Mouse (Mus musculus) urinary bladder, adult 18-20 months (tissue): Measurements from ENCODE around the gene 3110082I17Rik.

Experiments
- DNase-seq, 2 experiments: peaks; one replicate each; pipeline ENCODE4 v3.0.0; 2022; ENCODE audit warnings: low spot score in 2 of 2, mixed read lengths in 2 of 2

The 3110082I17Rik gene

DNA sequence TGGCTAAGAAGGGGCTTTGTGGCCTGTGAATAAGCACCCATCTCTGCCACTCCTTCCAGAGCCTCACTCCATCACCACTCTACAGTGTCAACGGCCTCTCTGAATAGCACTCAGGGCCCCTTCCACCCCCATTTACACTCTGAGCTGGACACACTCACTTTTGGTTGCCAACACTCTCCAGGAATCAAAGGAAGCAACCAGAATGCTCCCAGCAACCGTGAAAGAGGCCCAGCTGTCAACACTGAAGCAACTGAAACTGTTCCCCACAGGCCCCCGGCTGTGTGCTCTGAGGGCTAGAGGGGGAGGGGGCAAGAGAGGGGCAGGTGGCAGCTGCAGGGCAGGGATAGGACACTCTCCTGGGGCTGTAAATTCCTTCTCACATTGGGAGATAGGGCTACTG is 41.7 kb downstream of the 3110082I17Rik start:
- no peak for DNase-seq

DNA sequence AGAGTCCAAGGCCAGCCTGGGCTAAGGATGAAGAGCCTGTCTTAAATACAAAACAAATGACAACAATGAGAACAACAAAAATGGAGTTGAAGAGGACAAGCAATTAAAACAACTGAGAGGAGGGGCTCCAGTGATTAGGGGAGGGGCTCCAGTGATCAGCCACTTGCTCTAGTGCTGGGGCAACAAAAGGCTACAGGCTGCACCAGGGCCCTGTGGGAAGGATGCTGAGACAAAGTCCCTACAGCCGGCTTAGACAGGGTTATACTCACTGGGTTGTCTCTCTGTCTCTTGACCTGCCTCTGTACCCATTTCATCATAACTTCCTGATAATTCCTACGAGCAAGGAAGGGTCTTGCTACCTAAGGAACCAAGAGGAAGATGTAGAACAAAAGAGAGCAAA is 42.2 kb downstream of the 3110082I17Rik start:
- DNase-seq, result no peak

DNA sequence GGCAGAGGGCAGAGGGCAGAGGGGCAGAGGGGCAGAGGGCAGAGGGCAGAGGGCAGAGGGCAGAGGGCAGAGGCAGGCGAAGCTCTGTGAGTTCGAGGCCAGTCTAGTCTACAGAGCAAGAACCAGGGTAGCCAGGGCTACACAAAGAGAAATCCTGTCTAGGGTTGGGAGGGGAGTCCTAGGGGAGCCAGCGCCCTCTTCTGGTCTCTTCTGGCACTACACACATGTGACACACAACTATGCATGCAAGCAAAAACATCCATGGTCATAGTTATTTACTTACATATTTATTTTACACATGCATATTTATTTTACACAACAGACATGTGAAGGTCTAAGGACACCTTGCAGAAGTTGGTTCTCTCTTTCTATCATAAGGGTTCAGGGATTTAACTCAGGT is 42.8 kb downstream of the 3110082I17Rik start:
- no peak for DNase-seq

DNA sequence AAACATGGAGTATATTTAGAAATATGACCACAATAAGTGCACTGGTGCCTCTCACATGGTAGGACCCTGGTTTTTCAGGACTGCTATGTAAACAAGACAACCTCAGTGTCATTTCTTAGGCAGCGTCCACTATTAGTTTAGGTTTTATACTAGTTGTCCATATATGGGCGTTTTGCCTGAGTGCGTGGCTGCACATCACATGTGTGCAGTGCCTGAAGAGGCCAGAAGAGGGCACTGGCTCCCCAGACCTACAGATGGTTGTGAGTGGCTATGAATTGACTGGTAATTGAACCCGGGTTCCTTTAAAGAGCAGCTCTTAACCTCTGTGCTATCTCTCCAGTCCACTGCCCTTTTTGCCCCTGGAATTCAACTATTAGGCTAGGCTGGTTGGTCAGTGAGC is 43.4 kb downstream of the 3110082I17Rik start:
- DNase-seq, result no peak

DNA sequence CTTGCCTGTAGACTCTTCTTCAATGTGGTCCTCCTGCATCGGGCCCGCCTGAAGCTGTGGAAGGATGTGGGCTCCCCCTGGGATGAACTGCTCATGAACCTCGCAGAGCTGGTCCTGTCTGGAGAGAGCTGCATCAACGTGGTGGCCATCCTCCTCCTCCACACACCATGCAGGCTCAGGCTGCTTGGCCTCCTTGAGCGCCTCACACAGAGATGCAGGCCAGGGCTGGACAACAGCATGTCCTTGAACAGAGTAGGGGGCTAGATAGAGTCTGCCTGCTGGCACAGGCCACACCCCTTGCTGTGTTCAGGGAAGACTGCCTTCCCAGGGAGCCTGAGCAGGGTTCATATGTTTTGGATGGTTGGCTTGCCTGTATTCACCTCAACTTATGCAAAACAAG is 45.3 kb downstream of the 3110082I17Rik start:
- DNase-seq, result no peak

DNA sequence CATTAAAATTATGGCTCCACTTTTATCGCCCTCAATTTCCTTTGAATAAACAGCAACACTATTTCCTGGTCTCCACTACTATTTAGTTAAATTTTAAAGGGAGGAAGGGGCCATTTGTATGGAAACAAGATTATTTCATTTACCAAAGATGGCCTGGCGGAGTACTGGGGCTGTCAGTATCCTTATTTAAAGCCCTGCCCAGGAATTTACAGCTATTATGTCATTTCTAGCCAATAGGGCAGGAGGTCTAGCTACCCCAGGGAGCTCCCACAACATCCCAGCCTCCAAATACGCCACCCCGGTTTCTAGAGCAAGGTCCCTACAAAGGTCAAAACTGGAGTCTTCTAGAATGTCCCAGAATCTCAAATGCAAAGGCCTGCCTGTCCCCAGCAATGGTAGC is 46.8 kb downstream of the 3110082I17Rik start:
- no peak for DNase-seq

DNA sequence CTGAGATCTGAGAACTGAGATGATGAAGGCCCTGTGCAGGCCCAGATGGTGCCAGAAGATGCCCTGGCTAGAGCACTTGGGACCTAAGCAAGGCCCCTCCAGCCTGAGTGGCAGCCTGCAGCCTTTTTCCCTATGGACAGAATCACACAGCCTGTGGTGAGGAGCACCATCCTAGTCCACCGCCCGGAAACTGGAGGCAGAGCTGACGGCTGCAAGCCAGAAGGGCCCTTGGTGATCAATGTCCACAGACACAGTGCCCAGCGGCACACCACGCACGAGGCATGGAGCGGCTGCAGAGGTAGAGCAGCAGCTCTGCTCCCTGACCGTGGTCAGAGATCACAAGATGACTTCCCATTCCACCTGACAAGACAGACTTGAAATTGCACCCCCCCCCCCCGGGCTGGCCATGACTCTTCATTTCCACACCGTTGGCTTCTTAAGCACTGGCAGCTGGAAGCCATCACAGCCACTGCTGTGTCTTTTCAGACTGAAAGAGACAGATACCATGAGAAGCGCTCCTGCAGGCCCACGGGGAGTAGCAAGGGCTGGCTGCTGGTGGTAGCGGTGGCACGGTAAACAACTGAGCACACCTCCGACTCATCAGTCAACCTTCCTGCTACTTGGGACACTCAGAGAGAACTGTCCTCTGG is 48.5 kb downstream of the 3110082I17Rik start:
- no peak for DNase-seq

DNA sequence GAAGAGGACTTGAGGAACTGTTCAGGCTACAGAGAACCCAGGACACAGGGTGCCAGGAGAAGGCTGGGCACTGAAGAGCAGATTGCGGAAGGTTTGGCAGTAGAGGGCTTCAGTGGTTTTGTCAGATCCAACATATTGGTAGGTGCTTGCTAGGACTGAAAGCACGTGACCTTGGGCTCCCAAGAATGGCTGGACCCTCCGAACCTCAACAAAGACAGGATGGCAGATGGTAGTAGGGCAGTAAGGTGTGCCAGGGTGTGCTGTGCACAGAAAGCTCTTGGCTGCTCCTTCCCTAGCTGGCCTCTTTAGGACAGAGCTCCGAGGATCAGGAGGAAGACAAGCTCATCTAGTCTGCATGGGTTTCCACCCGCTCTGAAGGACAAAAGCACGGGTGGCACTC is 49.2 kb downstream of the 3110082I17Rik start:
- DNase-seq, result no peak

DNA sequence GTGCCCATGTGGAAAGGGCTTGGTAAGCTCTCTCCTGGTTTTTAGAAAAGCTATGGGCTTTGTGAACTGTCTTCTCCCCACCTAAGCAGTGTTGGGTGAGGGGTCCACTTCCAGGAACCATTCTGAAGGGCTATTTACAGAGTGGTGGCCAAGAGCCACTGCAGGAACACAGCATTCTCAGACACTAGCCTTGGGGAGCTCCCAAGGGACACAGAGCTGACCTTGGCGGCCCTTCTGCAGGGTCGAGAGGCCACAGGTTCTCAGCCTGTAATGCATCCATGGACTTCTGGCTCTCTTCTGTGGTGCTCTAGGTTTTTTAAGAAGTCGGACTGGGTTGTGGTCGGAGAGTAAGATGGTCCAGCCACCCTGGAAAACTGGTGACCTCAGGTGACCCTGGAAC is 50.3 kb downstream of the 3110082I17Rik start:
- DNase-seq, result no peak

DNA sequence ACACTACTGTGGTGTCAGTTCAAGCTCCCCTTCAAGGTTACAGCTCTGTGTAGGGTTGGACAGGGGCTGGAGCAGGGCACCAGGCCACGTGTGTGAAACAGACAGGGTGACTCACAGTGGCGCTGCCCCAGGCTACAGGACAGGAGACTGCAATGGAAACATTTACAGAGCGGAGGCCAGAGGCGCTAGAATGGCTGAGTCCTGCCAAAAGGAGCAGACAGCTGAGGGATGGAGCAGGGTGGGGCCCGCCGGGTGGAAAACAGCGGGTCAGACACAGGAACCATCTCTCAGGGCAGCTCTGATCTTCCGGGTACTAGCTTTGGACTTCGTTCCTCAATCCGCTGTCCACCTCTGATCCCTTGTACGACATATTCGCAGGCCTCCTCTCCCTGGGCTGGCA is 50.9 kb downstream of the 3110082I17Rik start:
- peak; percentile 42 to 72 for DNase-seq

DNA sequence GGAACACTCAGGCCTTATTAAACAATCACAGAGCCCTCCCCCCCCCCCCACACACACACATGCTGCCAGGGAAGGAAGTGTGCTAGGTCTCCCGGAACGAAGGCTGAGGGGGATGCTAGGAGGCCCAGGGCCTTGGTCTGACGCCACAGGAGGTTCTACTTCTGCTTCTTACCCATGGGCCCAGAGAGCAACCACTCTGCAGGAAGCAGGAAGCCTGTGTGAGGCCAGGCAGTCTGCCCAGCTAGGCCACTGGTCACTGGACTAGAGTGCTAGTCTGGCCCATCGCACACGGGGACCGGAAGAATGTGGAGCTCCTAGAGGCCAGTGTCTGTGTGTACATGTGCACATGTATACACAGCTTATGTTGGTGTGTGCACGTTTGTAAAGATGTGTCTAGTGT is 51.8 kb downstream of the 3110082I17Rik start:
- DNase-seq, result no peak

DNA sequence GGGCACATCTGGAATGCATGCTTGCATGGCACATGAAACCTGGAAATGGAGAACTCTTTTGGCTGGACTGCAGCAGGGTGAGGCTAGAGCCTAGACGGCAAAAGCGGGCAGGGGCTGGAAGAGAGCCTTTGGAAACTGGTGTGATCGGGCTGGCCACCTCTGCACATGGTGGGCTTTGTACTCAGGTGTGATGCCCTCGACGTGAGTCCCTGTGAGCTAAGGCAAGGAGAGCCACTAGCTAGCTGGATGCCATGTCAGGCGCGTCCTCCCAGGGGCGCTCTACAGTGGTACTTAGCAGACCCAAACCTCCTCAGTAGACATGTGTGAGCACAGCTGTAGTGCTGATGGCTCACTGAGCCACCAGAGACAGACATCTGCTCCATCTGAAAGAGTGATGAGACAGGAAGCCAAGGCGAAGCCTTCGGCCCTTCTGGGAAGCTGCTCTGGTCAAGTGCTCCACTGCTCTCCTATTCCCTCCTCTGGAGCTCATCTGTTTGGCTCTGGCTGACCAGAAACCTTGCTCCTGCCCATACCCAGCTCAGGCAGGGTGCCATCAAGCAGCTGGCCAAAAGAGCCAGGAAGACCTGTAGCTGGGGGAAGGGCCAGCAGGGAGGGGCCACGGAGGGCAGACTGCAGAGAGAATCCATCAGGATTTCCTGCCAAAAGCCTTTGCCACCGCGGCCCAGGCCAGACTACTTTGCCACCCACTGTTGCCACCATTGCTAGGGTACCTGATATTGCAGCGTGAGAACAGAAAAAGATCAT is 53.0 kb downstream of the 3110082I17Rik start:
- DNase-seq, result no peak

DNA sequence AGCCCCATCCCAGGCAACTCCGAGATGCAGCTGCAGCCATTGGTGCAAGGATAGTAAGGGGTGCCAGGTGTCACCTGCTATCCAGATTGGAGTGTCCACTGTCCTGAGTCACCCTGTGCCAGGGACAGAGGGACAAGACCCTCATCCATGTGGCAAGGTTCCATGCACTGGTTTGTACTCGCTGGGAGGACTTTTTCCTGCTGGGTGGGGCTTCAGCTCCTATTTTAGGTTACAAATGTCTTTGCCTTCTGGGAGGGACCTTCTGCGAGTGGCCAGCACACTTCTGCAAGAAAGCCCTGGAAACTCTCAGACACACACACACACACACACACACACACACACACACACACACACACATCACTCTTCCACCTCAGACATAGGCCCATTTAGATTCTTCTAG is 54.4 kb downstream of the 3110082I17Rik start:
- no peak for DNase-seq

DNA sequence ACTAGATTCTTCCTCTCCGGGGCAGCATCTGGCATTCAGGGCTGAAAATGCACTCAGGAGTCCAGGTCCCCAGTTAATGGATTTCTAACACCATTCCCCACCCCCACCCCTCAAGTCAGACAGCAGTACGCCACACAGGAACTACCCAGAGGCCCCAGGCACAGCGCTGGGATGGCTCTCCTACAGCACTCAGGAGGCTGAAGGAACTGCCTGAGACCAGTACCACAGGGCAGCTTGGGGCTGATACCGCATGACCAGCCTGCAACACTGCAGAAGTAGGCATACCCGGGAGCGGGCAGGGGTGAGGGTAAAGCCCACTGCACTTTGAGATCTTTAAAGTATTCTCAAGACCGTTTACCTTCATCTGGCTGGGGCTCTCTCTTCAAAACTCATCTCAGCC is 54.8 kb downstream of the 3110082I17Rik start:
- no peak for DNase-seq

DNA sequence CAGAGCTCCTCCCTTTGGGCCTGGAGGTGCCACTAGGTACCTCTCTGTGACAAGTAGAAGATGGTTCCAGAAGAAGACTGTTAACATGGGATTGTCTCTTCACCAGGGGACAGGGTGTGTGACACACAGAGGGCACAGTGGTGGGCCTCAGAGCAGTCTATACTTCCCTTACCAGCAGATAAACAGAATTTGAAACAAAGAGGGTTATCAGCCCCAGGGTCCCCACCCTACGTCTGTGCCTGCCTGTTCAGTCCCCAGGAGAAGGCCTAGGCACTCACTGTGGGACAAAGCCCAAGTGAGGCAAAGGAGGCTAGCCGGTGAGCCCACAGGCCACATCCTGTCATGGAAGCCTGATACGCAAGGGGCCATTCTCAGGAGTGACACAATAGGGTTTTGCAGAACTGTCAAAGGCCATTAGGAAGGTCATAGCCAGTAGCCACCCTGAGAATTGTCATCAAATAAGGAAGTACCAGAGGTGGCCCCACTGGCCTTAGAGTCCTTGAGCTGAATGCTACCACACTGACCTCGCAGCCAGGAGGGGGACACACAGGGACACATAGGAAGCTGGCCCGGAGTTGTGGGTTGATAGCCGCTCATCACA is 55.4 kb downstream of the 3110082I17Rik start, which contains the start of gene C130050O18Rik:
TSS of gene C130050O18Rik (plus strand) at position 480 of the 601 bp plus-strand sequence.
- no peak for DNase-seq

DNA sequence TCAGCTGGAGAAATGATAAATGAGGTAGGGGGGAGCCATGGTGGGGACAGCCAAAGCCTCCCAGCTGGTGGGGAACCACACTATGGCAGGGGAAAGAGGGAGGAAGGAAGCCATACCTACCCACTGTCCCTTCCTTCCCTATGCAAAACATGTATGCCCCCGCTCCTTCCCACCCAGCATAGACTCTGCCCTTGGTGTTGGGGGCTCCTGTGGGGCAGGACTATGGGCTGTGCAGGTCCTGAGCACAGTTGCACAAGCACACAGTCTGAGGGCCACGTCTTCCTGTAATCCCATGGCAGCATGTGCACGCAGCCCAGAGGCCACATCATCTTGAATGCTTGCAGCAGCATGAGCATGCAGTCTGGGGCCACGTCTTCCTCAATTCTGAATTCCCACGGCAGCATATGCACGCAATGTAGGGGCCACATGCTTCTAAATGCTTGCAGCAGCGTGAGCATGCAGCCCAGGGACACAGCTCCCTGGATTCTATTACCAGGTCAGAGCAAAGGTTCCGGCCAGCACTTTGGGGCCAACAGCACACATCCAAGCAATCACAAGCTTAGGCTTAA is 56.6 kb downstream of the 3110082I17Rik start:
- DNase-seq, result no peak

DNA sequence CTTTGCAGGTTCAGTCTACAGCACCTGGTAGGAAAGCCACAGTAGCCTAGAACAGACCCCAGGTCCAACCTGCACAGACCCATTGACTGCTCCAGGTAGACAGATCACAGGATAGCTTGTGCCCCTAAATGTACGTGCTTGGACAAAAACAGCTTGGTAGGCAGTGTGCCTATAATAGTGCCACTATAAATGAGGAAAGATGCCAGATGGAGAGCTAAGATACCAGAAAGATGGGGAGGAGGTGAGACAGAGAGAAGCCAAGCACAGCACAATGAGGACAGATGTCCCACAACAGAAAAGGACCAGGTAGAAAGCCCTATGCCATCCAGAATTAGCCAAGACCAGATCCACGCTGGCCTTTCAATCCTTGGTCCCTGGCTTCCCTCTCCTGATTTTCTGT is 58.2 kb downstream of the 3110082I17Rik start:
- DNase-seq, result no peak

DNA sequence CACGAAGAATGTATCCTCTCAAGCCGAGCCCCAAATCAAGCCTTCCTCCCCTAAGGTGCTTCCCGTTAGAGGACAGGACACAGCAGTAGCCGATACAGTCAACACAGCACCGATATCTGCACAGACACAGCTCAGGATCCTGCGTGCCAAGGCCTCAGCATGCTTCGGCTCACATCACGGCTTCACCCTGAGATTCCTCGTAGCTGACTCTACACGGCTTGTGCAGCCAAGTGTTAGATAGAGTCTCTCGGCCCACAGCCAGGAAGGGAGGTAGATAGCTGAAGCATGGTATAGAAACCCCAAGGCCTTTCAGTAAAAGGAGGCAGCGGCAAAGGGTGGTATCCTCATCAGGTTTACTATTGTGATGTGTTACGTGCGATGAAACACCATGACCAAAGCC is 60.3 kb downstream of the 3110082I17Rik start:
- no peak for DNase-seq

DNA sequence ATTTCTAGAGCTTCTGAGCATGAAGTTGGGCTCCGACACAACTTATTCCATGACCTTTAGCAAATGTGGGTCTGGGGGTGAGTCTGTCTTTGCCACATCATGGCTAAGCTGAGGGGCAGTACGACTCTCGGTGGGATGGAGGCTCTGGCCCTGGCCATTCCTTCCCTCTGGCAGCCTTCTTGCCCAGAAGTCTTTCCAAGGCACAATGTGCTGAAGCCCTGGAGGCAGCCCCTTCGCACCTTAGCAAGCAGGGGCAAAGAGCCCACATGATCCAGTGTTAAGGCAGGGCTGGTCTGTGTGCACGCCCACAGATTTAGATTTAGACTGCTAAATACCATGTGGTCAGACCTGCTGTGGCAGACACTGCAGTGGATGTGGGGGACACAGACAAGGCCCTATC is 61.5 kb downstream of the 3110082I17Rik start:
- no peak for DNase-seq

DNA sequence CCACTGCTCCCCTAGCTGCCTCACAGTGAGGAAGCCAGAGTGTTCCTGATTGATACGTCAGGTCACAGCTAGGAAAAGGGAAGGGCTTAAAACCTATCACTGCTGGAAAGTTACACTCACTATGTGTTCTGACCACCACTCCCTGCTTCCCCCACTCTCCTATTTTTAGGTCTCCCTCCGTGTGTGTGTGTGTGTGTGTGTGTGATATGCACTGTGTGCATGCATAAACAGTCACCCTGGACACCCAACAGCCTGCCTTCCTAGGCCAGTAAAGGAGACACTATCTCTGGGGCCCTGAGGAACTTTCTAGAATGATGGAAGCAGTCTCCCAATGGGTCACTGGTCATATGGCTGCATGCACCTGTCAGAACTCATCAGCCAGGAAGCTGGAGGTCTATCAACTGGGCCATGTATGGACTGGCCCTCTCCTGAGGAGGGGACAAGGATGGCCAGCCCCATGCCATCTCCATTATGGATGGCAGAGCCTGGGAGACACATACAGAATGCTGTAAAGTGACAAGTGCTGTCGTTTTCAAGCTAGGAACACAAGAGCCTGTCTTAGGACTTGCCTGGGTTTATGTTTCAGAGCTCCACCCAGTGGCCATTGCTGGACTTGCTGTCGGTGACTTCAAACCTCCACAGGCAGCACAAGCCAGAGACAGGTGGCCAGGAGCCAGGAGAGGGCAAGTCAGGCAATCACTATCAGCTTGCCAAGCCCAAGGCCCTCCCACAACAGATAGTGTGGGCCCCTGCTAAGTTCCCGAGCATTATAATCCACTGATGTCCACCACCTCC is 62.2 kb downstream of the 3110082I17Rik start:
- DNase-seq, result peak; percentile 85 to 88

DNA sequence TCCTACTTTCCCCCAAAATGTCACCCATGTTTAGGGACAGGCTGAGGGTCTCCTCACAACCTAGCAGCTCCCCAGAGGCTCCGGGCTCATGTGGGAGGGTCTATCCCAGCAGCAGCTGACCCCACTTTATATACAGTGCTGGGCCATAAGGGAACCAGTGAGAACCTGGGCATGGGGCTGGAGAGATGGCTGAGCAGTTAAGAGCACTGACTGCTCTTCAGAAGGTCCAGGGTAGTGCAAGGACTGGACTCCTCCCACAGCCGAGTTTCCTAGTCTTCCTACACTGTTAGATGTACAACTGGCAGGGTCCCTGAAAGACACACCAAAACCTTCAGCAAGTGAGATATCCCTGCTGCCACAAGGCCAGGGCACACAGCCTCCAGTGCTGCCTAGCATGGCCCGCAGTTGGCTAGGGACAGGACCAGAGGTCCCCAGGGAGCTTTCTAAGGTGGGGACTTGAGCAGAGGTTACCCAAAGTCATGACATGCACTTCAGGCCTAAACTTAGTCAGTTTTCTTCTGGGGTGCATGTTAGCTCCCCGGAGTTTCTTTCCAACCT is 62.9 kb downstream of the 3110082I17Rik start:
- no peak for DNase-seq

DNA sequence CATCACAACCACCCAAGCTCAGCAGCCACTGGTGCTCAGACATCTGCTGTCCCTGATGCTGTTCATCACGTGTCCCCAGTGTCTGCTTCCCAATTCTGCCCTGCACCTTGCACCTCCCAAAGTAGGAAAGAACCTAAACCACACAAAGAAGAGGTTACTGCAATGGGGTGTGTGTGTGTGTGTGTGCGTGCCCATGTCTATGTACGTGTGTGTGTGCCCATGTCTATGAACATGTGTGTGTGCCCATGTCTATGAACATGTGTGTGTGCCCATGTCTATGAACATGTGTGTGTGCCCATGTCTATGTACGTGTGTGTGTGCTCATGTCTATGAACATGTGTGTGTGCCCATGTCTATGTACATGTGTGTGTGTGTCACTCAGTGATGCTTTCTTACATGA is 64.8 kb downstream of the 3110082I17Rik start:
- DNase-seq, result no peak
